Mouse (Mus musculus) embryonic fibroblast, embryonic 13.5 days (primary cell): ENCODE measurements at regions not wholly inside any gene's neighbourhood (a gene's known extent, or its start where the extent isn't known, plus 50 kb on each side); places are given as distances from the start of the nearest gene placed in this dataset.

Source experiments
- H3K27ac ChIP-seq: 2 replicates; pipeline ENCODE4 v1.5.1; 2012; ENCODE audit warnings: low read length, control low read depth, inconsistent platforms; ENCODE audit not compliant: insufficient read depth
- H3K4me1 ChIP-seq: 2 replicates; pipeline ENCODE4 v1.6.1; 2011; ENCODE audit warnings: low read length; ENCODE audit not compliant: control insufficient read depth, insufficient read depth
- H3K4me3 ChIP-seq: 2 replicates; pipeline ENCODE4 v1.5.1; 2011; ENCODE audit warnings: mild to moderate bottlenecking, control low read depth, low read length; ENCODE audit not compliant: insufficient read depth
- CTCF ChIP-seq: IDR thresholded peaks from 2 replicates; pipeline ENCODE4 v1.5.1; 2011; ENCODE audit warnings: mild to moderate bottlenecking, control low read depth, low read length, moderate library complexity, borderline replicate concordance; ENCODE audit not compliant: insufficient read depth
- POLR2A ChIP-seq: IDR thresholded peaks from 2 replicates; pipeline ENCODE4 v1.6.1; 2011; ENCODE audit warnings: low read depth, mild to moderate bottlenecking, control low read depth, low read length, moderate library complexity

GRCm38 (mm10) chr10:21462915-21463314 lies 85.8 kb downstream of the Aldh8a1 start:
- TF ChIP-seq POLR2A (no peak), CTCF (no peak)

DNA sequence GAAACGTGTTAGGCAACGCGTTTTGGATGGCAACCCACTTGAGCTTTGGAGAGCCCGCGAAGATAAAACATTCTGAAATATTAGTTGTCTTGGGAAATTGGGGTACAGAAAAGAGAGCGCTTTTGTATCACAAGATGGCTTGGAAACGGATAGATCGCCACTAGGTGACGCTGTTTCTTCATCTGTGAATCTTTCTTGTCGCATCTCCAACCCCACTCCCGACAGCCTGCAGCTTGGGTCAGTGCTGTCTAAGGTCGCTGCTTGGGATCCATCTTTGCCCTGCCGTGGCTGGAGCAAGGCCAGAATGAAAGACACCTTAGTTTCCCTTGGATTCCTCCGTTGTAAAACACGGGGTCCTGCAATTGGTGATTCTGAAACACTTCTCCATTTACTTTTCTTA lies 88.3 kb downstream of the Aldh8a1 start:
- Histone ChIP-seq H3K4me3 (no peak overlapping the region), H3K27ac (no peak overlapping the region), H3K4me1 (no peaks in the 10 kb centered on the region)
- TF ChIP-seq POLR2A = no peak
- TF ChIP-seq CTCF = peak; percentile 53; the same call in 1 of the 2 replicates

More at GRCm38 (mm10) chr10:21462915-21463314, 85.8 kb downstream of the Aldh8a1 start:
- H3K27ac ChIP-seq = no peak overlapping the region
- H3K4me1 ChIP-seq = no peaks in the 10 kb centered on the region
- H3K4me3 ChIP-seq = no peak overlapping the region

GRCm38 (mm10) chr10:21465806-21466377 lies 88.8 kb downstream of the Aldh8a1 start:
- no peak for TF ChIP-seq CTCF
- TF ChIP-seq POLR2A = no peak
- no peaks in the 10 kb centered on the region for H3K4me1 ChIP-seq
- H3K4me3 ChIP-seq = no peak overlapping the region
- H3K27ac ChIP-seq = no peak overlapping the region

DNA sequence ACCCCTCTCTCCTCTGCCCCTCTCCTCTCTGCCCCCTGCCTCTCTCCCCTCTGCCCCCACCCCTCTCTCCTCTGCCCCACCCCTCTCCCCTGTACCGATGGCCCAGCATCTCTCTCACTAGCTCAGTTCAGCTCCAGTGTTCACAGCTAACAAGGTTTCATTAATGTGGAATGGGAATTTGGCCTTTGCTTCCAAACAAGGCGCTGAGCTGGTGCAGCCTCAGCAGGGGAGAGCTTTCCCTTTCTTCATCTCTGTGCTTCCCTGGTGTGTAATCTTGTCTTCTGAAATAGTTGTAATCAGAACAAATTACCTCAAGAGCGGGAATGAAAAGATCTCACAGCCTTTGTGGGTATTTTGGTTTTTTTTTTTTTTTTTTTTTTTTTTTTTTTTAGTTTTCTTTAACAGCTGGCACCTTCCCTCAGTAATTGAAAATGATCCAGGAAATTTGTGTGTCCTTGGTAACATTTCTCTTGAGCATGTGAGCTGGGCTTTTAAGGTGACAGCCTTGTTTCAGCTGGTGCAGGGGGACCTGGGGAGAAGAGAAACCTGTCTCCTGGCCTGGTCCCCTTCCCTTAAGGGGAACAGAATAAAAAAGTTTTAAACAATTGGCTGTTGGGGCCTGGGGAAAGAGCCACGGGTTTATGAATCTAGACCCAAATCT lies 90.5 kb downstream of the Aldh8a1 start:
- Histone ChIP-seq H3K4me3 (no peak overlapping the region), H3K27ac (no peak overlapping the region), H3K4me1 (no peaks in the 10 kb centered on the region)
- no peak for TF ChIP-seq CTCF
- no peak for TF ChIP-seq POLR2A

DNA sequence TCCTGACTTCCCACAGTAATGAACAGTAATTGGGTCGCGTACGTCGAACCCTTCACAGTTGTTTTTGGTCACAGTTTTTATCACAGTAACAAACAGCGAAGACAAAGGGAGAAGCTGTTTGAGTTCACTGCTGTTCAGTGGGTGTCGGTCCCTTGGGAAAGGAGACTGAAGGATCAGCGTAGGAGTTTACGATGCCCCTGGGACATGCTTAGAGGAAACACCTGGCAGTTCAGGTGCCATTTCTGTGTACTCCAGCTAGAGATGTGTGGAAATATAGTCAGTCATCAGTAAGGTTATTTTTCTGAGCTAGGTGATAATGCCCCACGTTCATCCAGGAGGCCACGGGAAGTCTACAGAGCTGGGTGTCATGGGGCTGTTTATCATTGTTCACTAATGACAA lies 91.3 kb downstream of the Aldh8a1 start:
- H3K4me1 ChIP-seq = no peaks in the 10 kb centered on the region
- H3K4me3 ChIP-seq = no peak overlapping the region
- no peak overlapping the region for H3K27ac ChIP-seq
- TF ChIP-seq POLR2A = no peak
- TF ChIP-seq CTCF = no peak

DNA sequence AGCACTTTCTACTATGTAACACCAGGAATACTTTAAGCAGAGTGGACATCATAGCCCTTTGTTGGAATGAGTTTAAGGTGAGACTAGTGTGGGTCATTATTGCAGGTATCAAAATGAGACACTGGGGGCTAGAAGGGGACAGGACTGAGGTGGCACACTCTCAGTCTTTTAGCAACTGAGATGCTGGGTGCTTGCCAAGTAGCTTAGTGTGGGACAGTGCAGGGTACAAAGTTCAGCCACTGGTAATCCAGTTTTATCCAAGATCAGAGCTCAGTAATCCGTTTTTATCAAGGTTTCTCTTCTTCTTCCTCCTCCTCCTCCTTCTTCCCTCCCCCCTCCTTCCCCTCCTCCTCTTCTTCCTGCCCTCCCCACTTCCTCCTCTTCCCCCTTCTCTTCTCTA lies 92.9 kb downstream of the Aldh8a1 start:
- no peak for TF ChIP-seq POLR2A
- TF ChIP-seq CTCF = no peak
- no peak overlapping the region for H3K27ac ChIP-seq
- H3K4me3 ChIP-seq = no peak overlapping the region
- no peaks in the 10 kb centered on the region for H3K4me1 ChIP-seq

DNA sequence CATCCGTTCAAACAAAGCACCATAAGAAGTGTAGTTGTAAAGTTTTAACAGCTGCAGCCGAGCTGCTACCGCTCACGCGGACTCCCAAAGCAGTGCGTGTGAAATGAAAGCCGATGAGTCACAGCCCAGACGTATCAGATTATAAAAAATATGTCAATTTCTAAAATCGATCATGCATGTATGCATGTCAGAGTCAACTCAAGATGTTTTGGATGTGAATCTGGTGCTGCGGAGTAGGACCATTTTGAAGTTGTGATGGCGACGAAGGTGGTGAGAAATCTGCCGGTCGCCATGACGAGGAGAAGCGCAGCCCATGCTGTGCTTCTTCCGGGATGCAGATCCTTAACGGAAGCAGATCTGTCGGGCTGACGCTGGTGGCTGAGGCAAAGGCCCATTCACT lies 93.5 kb downstream of the Aldh8a1 start:
- no peak overlapping the region for H3K27ac ChIP-seq
- TF ChIP-seq POLR2A = no peak
- no peak for TF ChIP-seq CTCF
- no peaks in the 10 kb centered on the region for H3K4me1 ChIP-seq
- no peak overlapping the region for H3K4me3 ChIP-seq

- Histone ChIP-seq H3K27ac (no peak overlapping the region), H3K4me1 (0 out of 2 replicates have a peak, but pooled peaks cover 4% of the 10 kb centered on the region), H3K4me3 (no peak overlapping the region)
- TF ChIP-seq POLR2A (no peak), CTCF (no peak)
These were observed 97.2 kb downstream of the Aldh8a1 start for GRCm38 (mm10) chr10:21474242-21474641.

GRCm38 (mm10) chr10:21478004-21478403 lies 100.9 kb downstream of the Aldh8a1 start:
- Histone ChIP-seq H3K4me3 (no peak overlapping the region), H3K27ac (no peak overlapping the region), H3K4me1 (0 out of 2 replicates have a peak, but pooled peaks cover 4% of the 10 kb centered on the region)
- TF ChIP-seq CTCF (no peak), POLR2A (no peak)

GRCm38 (mm10) chr10:21479403-21479802 lies 102.3 kb downstream of the Aldh8a1 start:
- no peak overlapping the region for H3K4me3 ChIP-seq
- H3K4me1 ChIP-seq = 0 out of 2 replicates have a peak, but pooled peaks cover 4% of the 10 kb centered on the region
- no peak for TF ChIP-seq CTCF
- TF ChIP-seq POLR2A = no peak
- H3K27ac ChIP-seq = no peak overlapping the region
